Mouse (Mus musculus): ENCODE results near the gene Rapgef1. TPM values are rescaled to one million over a fixed set of nuclear protein-coding genes. Genes with fewer than 3 reads are reported as not detected.

Rapgef1 gene
- polyA plus RNA-seq, 1 experiment from 2014 or later = 11.3 TPM

- H3K9ac ChIP-seq (ENCODE audit: low read length) = peak overlapping the region; percentile 93
- no peaks in the 10 kb centered on the region for H3K9me3 ChIP-seq (replicated peaks; ENCODE audit: control insufficient read depth, low read length)
- no peaks in the 10 kb centered on the region for H3K36me3 ChIP-seq (ENCODE audit: control insufficient read depth, insufficient read depth)
- H3K27ac ChIP-seq (ENCODE audit: low read length) = peak overlapping the region; percentile 53; the same call in 1 of the 2 replicates
- peaks cover 48% of the 10 kb centered on the region for H3K4me1 ChIP-seq (ENCODE audit: control insufficient read depth, insufficient read depth, low read length)
- no peaks in the 10 kb centered on the region for H3K27me3 ChIP-seq (ENCODE audit: control insufficient read depth, insufficient read depth, low read length)
- H3K4me2 ChIP-seq (ENCODE audit: low read depth, low read length) = peak overlapping the region; percentile 90
- no peak for ATAC-seq (replicated peaks; ENCODE audit: extremely low read depth, insufficient read depth, low FRiP score)
- peak overlapping the region; percentile 69 for H3K4me3 ChIP-seq (ENCODE audit: low read length)
- 43% methylated on average over 10 of the region's 10 CpGs for WGBS
Measured at GRCm38 (mm10) chr2:29621163-29621562, 1.6 kb downstream of the Rapgef1 start.

GRCm38 (mm10) chr2:29621636-29622035 is 2.1 kb downstream of the Rapgef1 start:
- Histone ChIP-seq H3K9ac (ENCODE audit: low read length) (peak overlapping the region; percentile 93), H3K4me3 (ENCODE audit: low read length) (no peak overlapping the region), H3K4me1 (ENCODE audit: control insufficient read depth, insufficient read depth, low read length) (peaks cover 48% of the 10 kb centered on the region), H3K27ac (ENCODE audit: low read length) (peak overlapping the region; percentile 53; the same call in 1 of the 2 replicates), H3K27me3 (ENCODE audit: control insufficient read depth, insufficient read depth, low read length) (no peaks in the 10 kb centered on the region), H3K9me3 (replicated peaks; ENCODE audit: control insufficient read depth, low read length) (no peaks in the 10 kb centered on the region), H3K36me3 (ENCODE audit: control insufficient read depth, insufficient read depth) (no peaks in the 10 kb centered on the region), H3K4me2 (ENCODE audit: low read depth, low read length) (peak overlapping the region; percentile 90)
- WGBS = 71% methylated on average over 3 of the region's 3 CpGs
- no peak for ATAC-seq (replicated peaks; ENCODE audit: extremely low read depth, insufficient read depth, low FRiP score)

GRCm38 (mm10) chr2:29622126-29623005 is 2.8 kb downstream of the Rapgef1 start:
- Histone ChIP-seq H3K27ac (ENCODE audit: low read length) (peak overlapping the region; percentile 41; the same call in 1 of the 2 replicates), H3K4me3 (ENCODE audit: low read length) (no peak overlapping the region), H3K36me3 (ENCODE audit: control insufficient read depth, insufficient read depth) (no peaks in the 10 kb centered on the region), H3K9ac (ENCODE audit: low read length) (no peak overlapping the region), H3K4me2 (ENCODE audit: low read depth, low read length) (no peak overlapping the region), H3K4me1 (ENCODE audit: control insufficient read depth, insufficient read depth, low read length) (peaks cover 48% of the 10 kb centered on the region), H3K27me3 (ENCODE audit: control insufficient read depth, insufficient read depth, low read length) (no peaks in the 10 kb centered on the region), H3K9me3 (replicated peaks; ENCODE audit: control insufficient read depth, low read length) (no peaks in the 10 kb centered on the region)
- WGBS = 81% methylated on average over 10 of the region's 10 CpGs
- no peak for ATAC-seq (replicated peaks; ENCODE audit: extremely low read depth, insufficient read depth, low FRiP score)

- ATAC-seq (replicated peaks; ENCODE audit: extremely low read depth, insufficient read depth, low FRiP score) = no peak
- H3K9ac ChIP-seq (ENCODE audit: low read length) = 0 out of 2 replicates have a peak overlapping the region, but pooled peaks have one; percentile 16
- H3K9me3 ChIP-seq (replicated peaks; ENCODE audit: control insufficient read depth, low read length) = no peaks in the 10 kb centered on the region
Measured at GRCm38 (mm10) chr2:29623247-29624090, 3.9 kb downstream of the Rapgef1 start.

GRCm38 (mm10) chr2:29624091-29624608 is 4.6 kb downstream of the Rapgef1 start:
- no peaks in the 10 kb centered on the region for H3K9me3 ChIP-seq (replicated peaks; ENCODE audit: control insufficient read depth, low read length)
- H3K4me3 ChIP-seq (ENCODE audit: low read length) = no peak overlapping the region
- H3K36me3 ChIP-seq (ENCODE audit: control insufficient read depth, insufficient read depth) = no peaks in the 10 kb centered on the region
- peak overlapping the region; percentile 33 for H3K27ac ChIP-seq (ENCODE audit: low read length)
- no peak overlapping the region for H3K4me2 ChIP-seq (ENCODE audit: low read depth, low read length)
- H3K27me3 ChIP-seq (ENCODE audit: control insufficient read depth, insufficient read depth, low read length) = no peaks in the 10 kb centered on the region
- WGBS = 66% methylated on average over 4 of the region's 4 CpGs
- peaks cover 64% of the 10 kb centered on the region for H3K4me1 ChIP-seq (ENCODE audit: control insufficient read depth, insufficient read depth, low read length)
- ATAC-seq (replicated peaks; ENCODE audit: extremely low read depth, insufficient read depth, low FRiP score) = no peak
- H3K9ac ChIP-seq (ENCODE audit: low read length) = 0 out of 2 replicates have a peak overlapping the region, but pooled peaks have one; percentile 16

More at GRCm38 (mm10) chr2:29623247-29624090, 3.9 kb downstream of the Rapgef1 start:
- Histone ChIP-seq H3K27ac (ENCODE audit: low read length) (0 out of 2 replicates have a peak overlapping the region, but pooled peaks have one; percentile 13), H3K4me2 (ENCODE audit: low read depth, low read length) (no peak overlapping the region), H3K4me3 (ENCODE audit: low read length) (no peak overlapping the region), H3K36me3 (ENCODE audit: control insufficient read depth, insufficient read depth) (no peaks in the 10 kb centered on the region), H3K4me1 (ENCODE audit: control insufficient read depth, insufficient read depth, low read length) (peaks cover 57% of the 10 kb centered on the region), H3K27me3 (ENCODE audit: control insufficient read depth, insufficient read depth, low read length) (no peaks in the 10 kb centered on the region)
- 67% methylated on average over 9 of the region's 9 CpGs for WGBS

GRCm38 (mm10) chr2:29624739-29625138 is 5.2 kb downstream of the Rapgef1 start:
- Histone ChIP-seq H3K36me3 (ENCODE audit: control insufficient read depth, insufficient read depth) (no peaks in the 10 kb centered on the region), H3K4me1 (ENCODE audit: control insufficient read depth, insufficient read depth, low read length) (peaks cover 69% of the 10 kb centered on the region), H3K9me3 (replicated peaks; ENCODE audit: control insufficient read depth, low read length) (no peaks in the 10 kb centered on the region), H3K9ac (ENCODE audit: low read length) (no peak overlapping the region), H3K27ac (ENCODE audit: low read length) (peak overlapping the region; percentile 33; the same call in 1 of the 2 replicates), H3K4me2 (ENCODE audit: low read depth, low read length) (no peak overlapping the region), H3K27me3 (ENCODE audit: control insufficient read depth, insufficient read depth, low read length) (no peaks in the 10 kb centered on the region), H3K4me3 (ENCODE audit: low read length) (no peak overlapping the region)
- peak; percentile 39 for ATAC-seq (replicated peaks; ENCODE audit: extremely low read depth, insufficient read depth, low FRiP score)
- 26% methylated on average over 5 of the region's 5 CpGs for WGBS

- Histone ChIP-seq H3K27ac (ENCODE audit: low read length) (no peak overlapping the region), H3K9ac (ENCODE audit: low read length) (no peak overlapping the region), H3K9me3 (replicated peaks; ENCODE audit: control insufficient read depth, low read length) (no peaks in the 10 kb centered on the region), H3K36me3 (ENCODE audit: control insufficient read depth, insufficient read depth) (no peaks in the 10 kb centered on the region), H3K4me3 (ENCODE audit: low read length) (no peak overlapping the region), H3K4me1 (ENCODE audit: control insufficient read depth, insufficient read depth, low read length) (peaks cover 70% of the 10 kb centered on the region), H3K27me3 (ENCODE audit: control insufficient read depth, insufficient read depth, low read length) (no peaks in the 10 kb centered on the region), H3K4me2 (ENCODE audit: low read depth, low read length) (no peak overlapping the region)
- 95% methylated on average over 8 of the region's 8 CpGs for WGBS
- ATAC-seq (replicated peaks; ENCODE audit: extremely low read depth, insufficient read depth, low FRiP score) = no peak
Measured at GRCm38 (mm10) chr2:29625573-29626200, 6.2 kb downstream of the Rapgef1 start.

GRCm38 (mm10) chr2:29627337-29627736 is 7.8 kb downstream of the Rapgef1 start:
- Histone ChIP-seq H3K27me3 (ENCODE audit: control insufficient read depth, insufficient read depth, low read length) (no peaks in the 10 kb centered on the region), H3K9ac (ENCODE audit: low read length) (no peak overlapping the region), H3K9me3 (replicated peaks; ENCODE audit: control insufficient read depth, low read length) (no peaks in the 10 kb centered on the region), H3K4me1 (ENCODE audit: control insufficient read depth, insufficient read depth, low read length) (peaks cover 59% of the 10 kb centered on the region), H3K4me2 (ENCODE audit: low read depth, low read length) (no peak overlapping the region), H3K4me3 (ENCODE audit: low read length) (no peak overlapping the region), H3K27ac (ENCODE audit: low read length) (no peak overlapping the region), H3K36me3 (ENCODE audit: control insufficient read depth, insufficient read depth) (no peaks in the 10 kb centered on the region)
- 90% methylated on average over 3 of the region's 3 CpGs for WGBS
- ATAC-seq (replicated peaks; ENCODE audit: extremely low read depth, insufficient read depth, low FRiP score) = no peak

All from heart, embryonic 16.5 days (tissue).